Mouse (Mus musculus) liver, embryonic 16.5 days (tissue): ENCODE measurements at regions not wholly inside any gene's neighbourhood (a gene's known extent, or its start where the extent isn't known, plus 50 kb on each side); places are given as distances from the start of the nearest gene placed in this dataset.

ENCODE experiments used
- ATAC-seq: fragments of 200-750 bp; cut with Nextera tagmentation; 2 replicates; pipeline ENCODE4 v1.8.0; 2017; ENCODE audit warnings: low read depth, mild to moderate bottlenecking, moderate number of reproducible peaks, moderate library complexity
- H3K27ac ChIP-seq: fragments of 300-500 bp; sonication (generic); 2 replicates; pipeline ENCODE4 v1.5.1; 2014; ENCODE audit warnings: mild to moderate bottlenecking, low read length
- H3K27me3 ChIP-seq: fragments of 300-500 bp; sonication (generic); 2 replicates; pipeline ENCODE4 v1.6.1; 2014; ENCODE audit warnings: low read depth, low read length, mixed read lengths; ENCODE audit not compliant: control insufficient read depth, insufficient read depth
- H3K36me3 ChIP-seq: fragments of 300-500 bp; sonication (generic); 2 replicates; pipeline ENCODE4 v1.6.1; 2014; ENCODE audit warnings: mild to moderate bottlenecking; ENCODE audit not compliant: control insufficient read depth, insufficient read depth
- H3K4me1 ChIP-seq: fragments of 300-500 bp; sonication (generic); 2 replicates; pipeline ENCODE4 v1.6.1; 2014; ENCODE audit warnings: low read depth, low read length, mixed read lengths; ENCODE audit not compliant: control insufficient read depth
- H3K4me2 ChIP-seq: fragments of 300-500 bp; sonication (generic); 2 replicates; pipeline ENCODE4 v1.6.1; 2014; ENCODE audit warnings: low read depth, low read length, mixed read lengths
- H3K4me3 ChIP-seq: fragments of 300-500 bp; sonication (generic); 2 replicates; pipeline ENCODE4 v1.5.1; 2014; ENCODE audit warnings: low read depth, mild to moderate bottlenecking, low read length
- H3K9ac ChIP-seq: fragments of 300-500 bp; sonication (generic); 2 replicates; pipeline ENCODE4 v1.6.1; 2014; ENCODE audit warnings: low read depth, low read length
- H3K9me3 ChIP-seq: fragments of 300-500 bp; sonication (generic); replicated peaks from 2 replicates; pipeline ENCODE4 v1.6.1; 2016; ENCODE audit warnings: low read length; ENCODE audit not compliant: control insufficient read depth
- WGBS: fragments of 180-500 bp; shearing (Covaris S2); extraction: QIAGEN DNeasy Blood & Tissue Kit; methylation state at CpG from one replicate; pipeline ENCODE4 v1.1.7; 2014; ENCODE audit not compliant: insufficient replicate concordance; 5-methylcytosine and 5-hydroxymethylcytosine counted together

GRCm38 (mm10) chr15:26953818-26954385 lies 58.5 kb upstream of the Fbxl7 start:
- H3K4me1 ChIP-seq, result no peaks in the 10 kb centered on the region
- no peaks in the 10 kb centered on the region for H3K27me3 ChIP-seq
- 55% methylated on average over 10 of the region's 10 CpGs for WGBS
- H3K4me2 ChIP-seq, result no peak overlapping the region
- no peaks in the 10 kb centered on the region for H3K9me3 ChIP-seq
- no peak for ATAC-seq
- H3K4me3 ChIP-seq, result no peak overlapping the region
- no peak overlapping the region for H3K27ac ChIP-seq
- H3K36me3 ChIP-seq, result no peaks in the 10 kb centered on the region
- H3K9ac ChIP-seq, result no peak overlapping the region

DNA sequence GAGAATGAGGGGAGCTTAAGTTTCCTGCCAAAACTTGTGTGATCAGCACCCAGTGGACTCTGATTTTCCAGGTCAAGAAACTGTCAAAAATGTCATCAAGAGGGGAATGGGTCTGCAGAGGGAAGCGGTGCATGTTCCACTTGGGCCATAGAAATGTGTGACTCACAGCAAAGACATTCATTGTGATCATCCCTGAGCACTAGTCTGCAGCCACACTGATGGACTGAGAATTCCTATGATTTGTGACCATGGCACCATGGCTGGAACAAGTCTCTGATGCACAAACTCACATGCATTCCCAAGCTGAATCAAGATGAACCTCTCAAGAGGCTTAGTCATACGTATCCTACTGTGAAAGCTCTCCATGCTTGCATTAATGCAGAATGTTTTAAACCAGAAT lies 63.6 kb upstream of the Fbxl7 start:
- 63% methylated on average over 2 of the region's 2 CpGs for WGBS

GRCm38 (mm10) chr15:26968392-26969025 lies 73.1 kb upstream of the Fbxl7 start:
- no peaks in the 10 kb centered on the region for H3K4me1 ChIP-seq
- no peak overlapping the region for H3K4me2 ChIP-seq
- no peaks in the 10 kb centered on the region for H3K27me3 ChIP-seq
- ATAC-seq, result no peak
- WGBS, result 46% methylated on average over 5 of the region's 5 CpGs
- H3K9me3 ChIP-seq, result no peaks in the 10 kb centered on the region
- no peaks in the 10 kb centered on the region for H3K36me3 ChIP-seq
- H3K9ac ChIP-seq, result no peak overlapping the region
- H3K27ac ChIP-seq, result no peak overlapping the region
- no peak overlapping the region for H3K4me3 ChIP-seq

More for the DNA sequence above, 63.6 kb upstream of the Fbxl7 start:
- H3K36me3 ChIP-seq, result no peaks in the 10 kb centered on the region
- no peak overlapping the region for H3K9ac ChIP-seq
- H3K4me1 ChIP-seq, result no peaks in the 10 kb centered on the region
- no peak overlapping the region for H3K27ac ChIP-seq
- ATAC-seq, result no peak
- no peaks in the 10 kb centered on the region for H3K9me3 ChIP-seq
- H3K4me3 ChIP-seq, result no peak overlapping the region
- H3K27me3 ChIP-seq, result no peaks in the 10 kb centered on the region
- no peak overlapping the region for H3K4me2 ChIP-seq

DNA sequence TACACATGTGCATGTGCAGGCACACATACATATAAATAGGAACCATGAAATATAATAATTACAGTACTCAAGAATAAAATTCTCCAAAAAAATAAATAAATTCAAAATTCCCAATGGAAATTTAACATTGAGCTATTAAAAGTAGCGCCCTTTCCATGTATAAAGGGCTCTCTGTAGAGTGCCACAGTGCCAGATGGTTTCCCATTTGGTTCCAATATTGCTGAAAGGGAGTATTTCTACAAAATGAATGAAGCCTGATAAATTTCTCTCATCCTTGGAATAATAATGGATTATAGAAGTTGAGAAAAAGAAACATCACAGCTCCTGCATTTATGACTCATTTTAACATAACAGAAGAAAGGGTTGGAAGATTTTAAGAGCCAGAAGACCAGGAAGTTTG lies 75.4 kb upstream of the Fbxl7 start:
- no peak overlapping the region for H3K9ac ChIP-seq
- no peak overlapping the region for H3K27ac ChIP-seq
- 57% methylated on average over 1 of the region's 1 CpGs for WGBS
- H3K9me3 ChIP-seq, result no peaks in the 10 kb centered on the region
- no peak overlapping the region for H3K4me3 ChIP-seq
- ATAC-seq, result no peak
- no peaks in the 10 kb centered on the region for H3K27me3 ChIP-seq
- H3K4me2 ChIP-seq, result no peak overlapping the region
- H3K4me1 ChIP-seq, result no peaks in the 10 kb centered on the region
- no peaks in the 10 kb centered on the region for H3K36me3 ChIP-seq

DNA sequence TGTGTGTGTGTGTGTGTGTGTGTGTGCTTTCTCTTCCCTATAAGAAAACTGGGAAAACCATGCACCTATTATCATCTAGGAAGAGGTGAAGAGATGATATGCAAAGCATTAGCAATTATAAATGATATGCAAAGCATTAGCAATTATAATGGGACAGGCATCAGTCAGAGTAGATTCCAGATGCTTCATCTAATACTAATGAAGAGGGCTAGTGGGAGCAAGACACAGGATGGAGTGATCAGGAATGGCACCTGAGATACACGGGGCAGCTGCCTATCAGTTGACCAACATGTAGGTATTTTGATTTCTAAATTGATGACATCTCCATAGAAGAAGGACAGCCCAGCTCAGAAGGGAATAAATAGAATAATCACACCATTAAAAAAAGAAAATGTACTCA lies 97.7 kb upstream of the Fbxl7 start:
- H3K9me3 ChIP-seq, result no peaks in the 10 kb centered on the region
- no peak for ATAC-seq
- H3K4me1 ChIP-seq, result no peaks in the 10 kb centered on the region
- 45% methylated on average over 1 of the region's 1 CpGs for WGBS
- no peaks in the 10 kb centered on the region for H3K27me3 ChIP-seq
- no peak overlapping the region for H3K27ac ChIP-seq
- H3K36me3 ChIP-seq, result no peaks in the 10 kb centered on the region
- no peak overlapping the region for H3K4me3 ChIP-seq
- no peak overlapping the region for H3K9ac ChIP-seq
- no peak overlapping the region for H3K4me2 ChIP-seq

- Histone ChIP-seq H3K36me3 (no peaks in the 10 kb centered on the region), H3K4me2 (no peak overlapping the region), H3K4me1 (no peaks in the 10 kb centered on the region), H3K27me3 (no peaks in the 10 kb centered on the region), H3K4me3 (no peak overlapping the region), H3K27ac (no peak overlapping the region), H3K9ac (no peak overlapping the region), H3K9me3 (no peaks in the 10 kb centered on the region)
- WGBS, result 31% methylated on average over 4 of the region's 4 CpGs
- no peak for ATAC-seq
These were observed 113.7 kb upstream of the Fbxl7 start for GRCm38 (mm10) chr15:27009069-27009468.

DNA sequence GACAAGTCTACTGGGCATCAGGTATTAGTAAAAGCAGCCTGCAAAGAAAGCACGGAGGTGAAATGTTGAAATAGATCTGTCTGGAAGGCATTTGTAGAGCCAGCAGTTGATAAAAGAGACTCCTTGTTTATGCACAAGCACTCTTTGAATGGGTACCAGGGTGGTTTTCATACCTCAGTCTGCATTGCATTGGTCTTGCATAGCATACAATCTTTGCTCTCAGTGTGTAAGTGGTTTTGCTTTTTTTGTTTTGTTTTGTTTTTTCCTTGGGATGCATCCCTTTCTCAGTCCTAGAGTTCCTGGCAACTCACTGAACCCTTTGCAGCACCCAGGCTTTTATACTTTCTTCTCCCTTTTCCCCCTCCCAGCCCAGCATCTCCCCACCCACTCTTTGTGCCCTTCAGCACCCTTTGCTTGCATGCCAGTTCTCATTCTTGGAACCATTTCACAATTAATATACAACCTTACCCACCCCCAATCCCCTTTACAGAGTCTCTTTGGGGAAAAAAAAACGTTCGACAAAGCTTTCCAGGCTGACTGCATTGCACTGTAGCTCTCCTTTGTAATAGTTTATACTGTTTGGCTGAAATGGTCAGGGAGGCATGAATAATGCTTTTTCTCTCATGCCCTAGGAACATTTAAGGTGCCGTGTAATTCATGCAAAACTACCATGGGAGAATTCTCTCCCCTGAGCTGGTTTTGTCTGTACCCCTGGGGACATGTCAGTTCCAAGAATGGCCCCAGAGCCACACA lies 118.7 kb upstream of the Fbxl7 start:
- Histone ChIP-seq H3K4me2 (no peak overlapping the region), H3K36me3 (no peaks in the 10 kb centered on the region), H3K27me3 (no peaks in the 10 kb centered on the region), H3K4me1 (no peaks in the 10 kb centered on the region), H3K27ac (no peak overlapping the region), H3K4me3 (no peak overlapping the region), H3K9ac (no peak overlapping the region), H3K9me3 (no peaks in the 10 kb centered on the region)
- 47% methylated on average over 4 of the region's 4 CpGs for WGBS
- no peak for ATAC-seq

GRCm38 (mm10) chr15:27014659-27014974 lies 119.2 kb upstream of the Fbxl7 start:
- no peak overlapping the region for H3K9ac ChIP-seq
- no peaks in the 10 kb centered on the region for H3K36me3 ChIP-seq
- ATAC-seq, result no peak
- no peak overlapping the region for H3K4me2 ChIP-seq
- no peak overlapping the region for H3K4me3 ChIP-seq
- no peak overlapping the region for H3K27ac ChIP-seq
- no peaks in the 10 kb centered on the region for H3K27me3 ChIP-seq
- no peaks in the 10 kb centered on the region for H3K4me1 ChIP-seq
- no peaks in the 10 kb centered on the region for H3K9me3 ChIP-seq
- WGBS, result 17% methylated on average over 1 of the region's 1 CpGs

- no peaks in the 10 kb centered on the region for H3K4me1 ChIP-seq
- H3K36me3 ChIP-seq, result no peaks in the 10 kb centered on the region
- no peaks in the 10 kb centered on the region for H3K9me3 ChIP-seq
- H3K9ac ChIP-seq, result no peak overlapping the region
- WGBS, result 63% methylated on average over 5 of the region's 5 CpGs
- H3K4me2 ChIP-seq, result no peak overlapping the region
- no peak overlapping the region for H3K27ac ChIP-seq
- ATAC-seq, result no peak
- no peak overlapping the region for H3K4me3 ChIP-seq
- H3K27me3 ChIP-seq, result no peaks in the 10 kb centered on the region
These were observed 125.1 kb upstream of the Fbxl7 start for GRCm38 (mm10) chr15:27020471-27020870.
